Mouse (Mus musculus): Measurements from ENCODE around the gene Slc2a6.

Slc2a6 gene

DNA sequence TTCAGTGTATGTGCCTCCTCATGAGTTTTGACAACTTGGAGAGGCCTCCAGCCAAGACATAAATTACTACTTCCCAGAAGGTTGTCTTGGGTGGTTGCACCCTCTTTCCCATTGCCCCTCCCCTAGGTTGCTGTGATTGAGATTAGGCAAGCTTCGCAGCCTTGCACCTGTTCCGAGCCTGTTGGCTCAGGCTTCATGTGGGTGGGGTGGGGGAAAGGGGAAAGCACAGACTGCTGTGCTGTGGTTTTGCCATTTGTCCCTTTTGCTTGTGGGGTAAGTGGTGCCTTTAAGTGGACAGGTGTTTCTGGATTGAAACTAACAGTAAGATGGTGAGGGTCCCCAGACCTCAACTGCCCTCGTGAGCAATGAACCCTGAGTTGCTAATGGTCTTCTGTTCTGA lies 8.2 kb upstream of the Slc2a6 start:
- 74% methylated on average over 3 of the region's 3 CpGs for WGBS

DNA sequence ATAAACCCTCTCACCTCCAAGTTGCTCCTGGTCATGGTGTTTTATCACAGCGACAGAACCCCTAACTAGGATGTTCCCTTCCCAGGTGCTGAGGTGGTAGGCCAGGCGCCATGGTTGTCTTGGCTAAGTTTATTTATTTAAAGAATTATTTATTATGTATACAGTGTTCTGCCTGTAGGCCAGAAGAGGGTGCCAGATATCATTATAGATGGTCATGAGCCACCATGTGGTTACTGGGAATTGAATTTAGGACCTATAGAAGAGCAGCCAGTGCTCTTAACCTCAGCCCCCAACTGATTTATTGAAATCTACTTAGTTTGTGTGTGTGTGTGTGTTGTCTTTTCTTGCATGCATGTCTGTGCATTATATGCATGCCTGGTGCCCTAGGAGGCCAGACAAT lies 4.6 kb upstream of the Slc2a6 start:
- 81% methylated on average over 2 of the region's 2 CpGs for WGBS

DNA sequence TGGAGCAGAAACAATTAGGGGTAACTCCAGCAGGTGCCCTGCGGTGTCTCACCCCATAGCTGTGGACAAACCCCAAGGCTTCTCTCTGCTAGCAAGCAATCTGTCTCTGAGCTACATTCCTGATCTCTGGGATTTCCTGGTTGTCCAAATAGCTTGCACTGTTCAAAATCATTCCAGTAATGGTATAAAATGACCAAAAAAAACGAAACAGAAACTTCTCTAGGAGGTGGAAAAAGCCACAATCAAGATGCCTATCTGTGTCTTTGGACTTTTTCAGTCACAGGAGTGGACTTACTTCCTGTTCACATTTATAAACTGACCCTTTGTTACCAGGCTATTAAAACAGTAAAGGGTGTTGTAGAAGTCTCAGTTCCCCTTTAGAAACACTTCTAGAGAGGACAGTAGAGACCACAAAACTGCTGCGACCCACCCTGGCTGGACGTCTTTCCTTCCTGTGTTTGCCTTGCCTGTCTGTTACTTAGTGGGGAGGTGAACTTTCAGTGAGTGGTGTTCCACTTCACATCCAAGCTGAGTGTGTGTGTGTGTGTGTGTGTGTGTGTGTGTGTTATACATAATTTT lies 728 bp upstream of the Slc2a6 start:
- WGBS: 59% methylated on average over 4 of the region's 4 CpGs

DNA sequence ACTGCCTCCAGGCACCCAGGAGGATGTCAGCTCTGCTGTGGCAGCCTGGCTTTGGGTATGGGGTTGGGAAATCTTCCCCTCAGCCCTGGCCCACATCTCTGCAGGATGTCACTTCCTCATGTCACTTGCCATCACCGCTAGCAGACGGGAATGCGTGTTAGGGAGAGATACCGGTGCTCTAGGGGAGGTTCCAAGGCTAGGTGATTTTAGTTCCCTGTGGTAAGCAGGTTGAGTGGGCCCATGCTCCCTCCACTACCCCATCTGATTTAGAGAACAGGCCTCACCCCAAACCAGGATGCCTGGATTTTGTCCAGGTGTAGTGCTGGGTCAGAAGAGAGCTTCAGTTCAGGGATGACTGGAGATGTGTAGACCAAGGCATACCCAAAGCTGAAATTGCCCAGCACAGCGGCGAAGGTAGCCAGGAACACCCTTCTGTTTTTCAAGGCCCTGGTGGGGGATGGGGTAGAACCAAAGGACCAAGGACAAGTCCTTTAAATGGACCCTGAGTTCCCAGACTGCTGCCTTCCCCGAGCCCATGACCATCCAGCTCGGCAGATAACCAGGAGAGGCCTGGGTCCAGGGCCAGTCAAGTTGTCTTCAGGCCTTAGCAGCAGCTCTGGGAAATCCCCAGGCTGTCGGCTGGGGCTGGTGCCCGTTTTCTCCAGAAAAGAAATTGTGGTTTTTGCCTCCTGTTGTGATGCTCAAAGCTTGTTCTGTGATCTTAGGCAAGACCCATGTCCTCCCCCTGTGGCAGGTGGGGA lies 761 bp downstream of the Slc2a6 start:
- 46% methylated on average over 10 of the region's 10 CpGs for WGBS

DNA sequence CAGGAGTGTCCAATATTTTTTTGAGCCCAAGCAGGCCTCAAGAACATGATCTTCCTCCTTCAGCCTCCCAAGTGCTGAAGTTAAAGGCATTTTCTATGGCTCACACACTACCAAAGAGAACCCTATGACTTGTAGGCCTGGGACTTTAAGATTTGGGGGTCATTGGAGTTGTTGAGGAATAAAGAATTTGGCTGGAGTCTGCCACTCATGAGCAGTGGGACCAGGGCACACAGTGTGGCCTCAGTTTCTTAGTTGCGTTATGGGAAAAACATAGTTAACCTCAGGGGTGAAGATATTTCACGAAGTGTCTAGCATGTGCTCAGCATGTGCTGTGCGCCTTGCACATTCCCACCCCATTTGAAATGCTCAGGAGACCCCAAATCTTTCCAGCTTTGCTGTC lies 1.5 kb downstream of the Slc2a6 start:
- WGBS: 83% methylated on average over 3 of the region's 3 CpGs

DNA sequence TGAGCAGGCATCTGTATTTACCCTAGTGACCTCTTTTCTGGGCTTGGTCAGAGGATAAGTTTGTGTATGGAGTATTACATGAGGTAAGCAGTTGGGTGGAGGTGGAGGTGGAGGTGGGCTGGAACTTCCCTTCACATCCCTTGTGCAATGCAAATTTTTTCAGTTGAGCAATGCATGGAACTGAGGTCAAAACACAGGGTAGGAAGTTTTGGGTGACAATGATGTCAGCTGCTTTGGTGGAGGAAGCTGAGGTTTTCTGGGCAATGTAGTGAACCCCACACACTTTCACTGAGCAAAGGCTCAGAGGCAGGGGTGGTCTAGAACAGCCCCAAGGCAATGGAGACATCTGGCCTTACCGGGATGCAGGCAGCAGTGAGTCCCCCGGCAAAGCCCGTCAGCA lies 2.3 kb downstream of the Slc2a6 start:
- WGBS: 75% methylated on average over 3 of the region's 3 CpGs

DNA sequence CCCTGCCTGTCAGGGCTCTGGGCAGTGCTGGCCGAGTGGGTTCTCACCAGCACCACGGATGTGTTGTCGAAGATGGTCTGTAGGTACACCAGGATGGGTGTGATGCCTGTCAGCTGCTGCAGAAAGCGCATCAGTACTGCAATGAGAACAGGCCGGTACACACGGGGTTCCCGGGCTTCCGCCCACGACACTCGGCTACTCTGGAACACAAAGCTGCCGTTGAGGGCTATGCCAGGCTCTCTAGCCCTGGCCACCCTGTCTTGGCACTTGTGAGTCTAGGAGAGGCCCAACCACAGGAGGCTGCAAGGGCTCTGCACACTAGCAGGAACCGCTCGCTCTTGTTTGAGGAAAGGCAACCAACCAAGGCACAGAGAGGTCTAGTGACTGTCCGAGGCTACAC lies 3.7 kb downstream of the Slc2a6 start:
- WGBS: 49% methylated on average over 14 of the region's 14 CpGs

DNA sequence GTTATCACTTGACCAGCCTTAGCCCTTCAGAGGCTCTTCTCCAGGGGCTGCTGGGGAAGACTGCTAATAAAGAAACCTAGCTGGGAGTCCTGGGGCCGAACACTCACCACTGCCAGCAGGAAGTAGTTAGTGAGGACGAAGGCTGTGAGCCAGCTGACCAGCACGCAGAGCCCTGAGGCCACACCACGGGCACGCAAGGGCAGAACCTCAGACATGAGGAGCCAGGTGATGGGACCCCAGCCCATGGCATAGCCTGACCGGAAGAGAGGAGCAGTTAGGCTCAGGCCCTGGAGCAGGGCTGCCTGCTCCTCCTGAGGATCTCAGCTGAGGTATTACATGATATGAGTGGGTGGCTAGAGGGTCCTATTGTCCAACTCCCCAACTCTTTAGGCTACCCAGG lies 5.2 kb downstream of the Slc2a6 start:
- 63% methylated on average over 6 of the region's 6 CpGs for WGBS

DNA sequence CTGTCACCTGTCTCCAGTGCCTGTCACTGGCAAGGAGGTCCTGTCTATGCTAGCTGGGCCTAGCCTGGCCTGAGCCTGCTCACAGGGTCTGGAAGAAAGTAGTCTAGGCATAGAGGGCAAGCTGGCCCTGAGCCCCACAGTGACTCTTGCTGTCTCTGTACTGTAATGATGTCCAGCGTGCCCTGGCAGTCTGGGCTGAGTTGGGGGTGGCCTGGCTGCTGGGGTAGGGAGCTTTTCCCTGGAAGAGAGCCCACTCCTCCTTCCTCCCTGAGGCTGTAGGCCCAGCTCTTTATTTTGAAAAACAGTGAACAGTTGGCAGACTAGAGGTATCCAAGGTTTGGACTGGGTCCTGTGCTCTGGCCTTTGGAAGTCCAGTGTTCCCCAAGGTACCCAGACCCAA lies 6.7 kb downstream of the Slc2a6 start:
- 65% methylated on average over 1 of the region's 1 CpGs for WGBS

DNA sequence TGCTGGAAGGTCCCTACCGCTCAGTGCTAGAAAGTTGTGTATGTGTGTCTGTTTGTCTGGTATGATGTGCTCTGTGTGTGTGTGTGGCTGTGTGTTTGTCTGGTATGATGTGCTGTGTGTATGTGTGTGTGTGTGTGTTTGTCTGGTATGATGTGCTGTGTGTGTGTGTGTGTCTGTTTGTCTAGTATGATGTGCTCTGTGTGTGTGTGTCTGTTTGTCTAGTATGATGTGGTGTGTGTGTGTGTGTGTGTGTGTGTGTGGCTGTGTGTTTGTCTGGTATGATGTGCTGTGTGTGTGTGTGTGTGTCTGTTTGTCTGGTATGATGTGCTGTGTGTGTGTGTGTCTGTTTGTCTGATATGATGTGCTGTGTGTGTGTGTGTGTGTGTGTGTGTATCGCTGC lies 8.3 kb downstream of the Slc2a6 start:
- 80% methylated on average over 2 of the region's 2 CpGs for WGBS

DNA sequence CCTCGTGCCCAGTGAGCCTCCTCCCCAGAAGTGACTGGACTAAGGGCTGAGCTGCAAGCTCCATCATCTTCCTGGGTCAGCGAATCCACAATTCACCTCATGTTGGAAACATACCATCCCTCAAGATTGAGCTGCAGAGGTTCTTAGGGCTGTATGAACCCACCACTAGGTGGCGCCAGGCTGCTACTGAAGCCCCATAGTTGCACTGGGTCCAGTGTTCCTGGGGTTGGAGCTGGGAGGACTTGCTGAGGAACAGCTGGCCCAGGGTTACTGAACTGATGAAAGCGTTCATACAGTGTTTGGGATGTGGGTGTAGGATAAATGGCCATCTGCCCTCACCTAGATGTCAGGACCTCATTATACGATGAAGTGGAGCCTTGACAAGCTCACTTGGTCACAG lies 10.0 kb downstream of the Slc2a6 start:
- WGBS: 46% methylated on average over 5 of the region's 5 CpGs

DNA sequence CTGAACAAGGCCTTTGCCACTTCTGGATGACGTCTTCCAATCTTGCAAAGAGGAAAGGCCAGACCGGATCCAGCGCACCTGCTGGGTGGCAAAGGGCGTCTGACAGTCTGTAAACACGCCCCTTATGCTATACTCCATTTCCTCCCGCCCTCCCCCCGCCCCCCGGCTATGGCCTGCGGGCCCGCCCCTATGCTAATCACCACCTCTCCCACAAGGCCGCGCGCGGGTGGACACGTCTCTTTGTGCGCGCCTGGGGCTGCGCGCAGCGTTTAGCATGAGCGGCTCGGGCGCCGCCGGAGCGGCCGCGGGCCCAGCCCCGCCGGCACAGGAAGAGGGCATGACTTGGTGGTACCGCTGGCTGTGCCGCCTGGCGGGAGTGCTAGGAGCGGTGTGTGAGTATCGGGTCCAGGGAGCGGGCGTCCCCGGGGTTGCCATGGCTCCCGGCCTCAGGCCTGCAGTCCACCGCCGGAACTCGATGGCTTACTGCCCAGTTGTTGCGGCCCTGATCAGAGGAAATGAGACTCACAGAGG lies 18.0 kb downstream of the Slc2a6 start, which contains the start of gene Cacfd1:
Gene Cacfd1 (plus strand): TSS at position 213 of the 531 bp plus-strand sequence.
- under 1% methylated on average over 43 of the region's 43 CpGs for WGBS

DNA sequence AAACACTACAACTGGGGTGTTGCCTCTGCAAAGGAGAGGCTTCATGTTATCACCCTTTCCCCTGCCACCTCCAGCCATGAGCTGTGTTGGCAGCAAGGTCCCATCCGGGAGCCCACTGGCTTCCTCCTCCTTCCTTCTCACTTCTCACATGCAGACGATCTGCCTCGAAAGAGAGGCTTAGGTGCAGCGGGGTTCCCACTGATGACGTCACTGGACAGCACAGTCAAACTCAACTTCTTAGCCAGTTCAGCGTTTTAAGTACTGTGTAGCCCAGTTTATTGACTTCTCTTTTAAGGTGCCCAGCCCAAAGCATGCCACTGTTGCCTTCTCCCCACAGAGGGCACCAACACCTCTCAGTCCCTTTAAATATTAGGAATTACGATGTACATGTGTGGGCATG lies 20.1 kb downstream of the Slc2a6 start:
- WGBS: 52% methylated on average over 7 of the region's 7 CpGs

DNA sequence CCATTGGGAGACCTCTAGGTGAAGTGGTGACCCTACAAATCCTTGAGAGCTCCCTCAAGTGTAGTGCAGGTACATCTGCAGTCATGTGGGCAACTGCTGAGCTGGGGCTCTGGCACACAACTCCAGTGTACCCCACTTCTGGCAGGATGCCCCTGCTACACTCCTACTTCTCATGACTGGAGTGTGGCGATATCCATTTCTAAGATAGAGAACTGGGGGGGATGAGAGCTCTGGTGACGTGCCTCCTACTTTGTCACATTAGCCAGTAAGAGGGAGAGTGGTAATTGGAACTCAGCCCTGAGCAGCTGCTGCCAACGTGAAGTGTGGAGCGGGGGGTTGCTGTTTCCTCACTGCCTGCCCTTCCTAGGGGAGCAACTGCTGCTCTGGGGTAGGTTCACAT lies 21.5 kb downstream of the Slc2a6 start:
- whole genome bisulfite sequencing: 44% methylated on average over 4 of the region's 4 CpGs

DNA sequence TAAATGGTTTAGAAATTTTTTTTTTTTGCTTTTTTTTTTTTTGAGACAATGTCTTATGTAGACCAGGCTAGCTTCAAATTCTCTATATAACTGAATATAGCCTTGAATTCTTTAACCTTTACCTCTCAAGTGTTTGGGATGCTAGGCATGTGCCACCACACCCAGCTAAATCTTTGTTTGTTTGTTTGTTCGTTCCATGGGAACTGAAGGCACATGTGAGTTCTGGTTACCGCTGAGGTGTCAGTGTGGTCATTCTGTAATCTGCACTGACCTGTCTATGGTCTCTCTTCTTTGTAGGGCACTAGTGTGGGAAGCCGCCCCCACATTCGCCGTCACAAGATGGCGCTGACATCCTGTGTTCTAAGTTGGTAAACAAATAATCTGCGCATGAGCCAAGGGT lies 29.8 kb downstream of the Slc2a6 start:
- WGBS: 93% methylated on average over 7 of the region's 7 CpGs

DNA sequence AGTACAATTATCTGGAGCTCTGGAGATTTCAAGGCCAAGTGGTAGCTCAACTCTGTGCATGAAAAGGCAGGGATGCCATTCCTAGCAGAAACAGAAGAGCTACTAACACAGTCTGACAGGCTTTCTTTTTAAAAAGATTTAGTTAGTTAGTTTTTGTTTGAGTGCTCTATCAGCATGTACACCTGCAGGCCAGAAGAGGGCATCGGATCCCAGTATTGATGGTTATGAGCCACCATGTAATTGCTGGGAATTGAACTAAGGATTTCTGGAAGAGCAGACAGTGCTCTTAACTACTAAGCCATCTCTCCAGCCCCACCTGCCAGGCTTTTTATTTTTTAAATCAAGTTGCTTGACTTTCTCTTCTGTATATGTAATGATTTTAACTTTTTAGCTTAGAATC lies 30.3 kb downstream of the Slc2a6 start:
- WGBS: 77% methylated on average over 1 of the region's 1 CpGs

DNA sequence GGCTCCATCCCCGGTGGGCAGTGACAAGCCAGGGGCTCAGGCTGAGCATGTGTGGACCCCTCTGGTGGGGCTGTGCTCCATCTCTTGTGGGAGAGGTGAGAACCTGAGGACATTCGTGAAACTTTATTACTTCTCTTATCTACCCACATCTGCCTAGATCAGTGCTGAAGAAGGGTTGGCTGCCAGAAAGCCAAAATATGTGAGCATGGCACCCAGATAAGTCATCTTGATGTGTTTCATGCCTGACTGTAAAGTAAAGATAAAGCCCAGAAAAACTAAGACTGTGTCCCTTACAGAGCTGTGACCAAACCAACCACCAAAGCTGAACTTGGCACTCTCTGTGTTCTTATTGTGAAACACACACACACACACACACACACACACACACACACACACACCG lies 33.9 kb downstream of the Slc2a6 start:
- 81% methylated on average over 3 of the region's 3 CpGs for WGBS

DNA sequence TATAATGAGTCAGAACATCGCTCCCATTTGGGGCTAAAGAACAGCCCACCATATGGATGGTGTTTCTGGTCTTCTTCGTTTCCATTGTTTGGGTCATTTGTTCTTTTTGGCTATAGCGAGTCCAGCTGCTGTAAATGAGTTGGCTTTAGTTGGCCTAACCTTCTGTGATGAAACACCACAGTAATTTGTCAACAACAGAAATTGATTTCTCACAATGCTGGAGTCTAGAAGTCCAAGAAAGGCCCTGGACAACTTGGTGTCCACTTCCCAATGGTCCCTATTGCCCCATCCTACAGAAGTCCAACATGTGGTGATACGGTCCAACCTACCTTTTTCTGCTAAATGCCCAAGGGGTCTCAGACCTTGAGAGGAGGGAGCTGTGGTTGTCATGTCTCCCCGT lies 43.2 kb downstream of the Slc2a6 start:
- WGBS: 89% methylated on average over 5 of the region's 5 CpGs

DNA sequence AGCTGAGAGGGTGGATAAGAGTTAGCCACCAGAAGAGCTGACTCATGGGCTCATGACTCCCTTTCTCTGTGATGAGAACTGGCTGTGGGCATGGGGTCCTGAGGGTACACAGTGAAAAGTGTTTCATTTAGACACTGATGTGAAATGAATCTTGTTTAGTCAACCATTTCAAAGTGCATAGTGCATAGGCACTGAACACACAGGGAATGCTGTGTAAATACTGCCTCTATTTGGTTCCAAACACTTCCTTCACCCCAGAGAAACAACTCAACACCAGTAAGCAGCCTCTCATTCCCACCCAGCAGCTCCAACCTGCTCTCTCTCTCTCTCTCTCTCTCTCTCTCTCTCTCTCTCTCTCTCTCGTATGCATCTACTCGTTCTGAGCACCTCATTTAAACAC lies 43.6 kb downstream of the Slc2a6 start:
- WGBS: 60% methylated on average over 2 of the region's 2 CpGs

DNA sequence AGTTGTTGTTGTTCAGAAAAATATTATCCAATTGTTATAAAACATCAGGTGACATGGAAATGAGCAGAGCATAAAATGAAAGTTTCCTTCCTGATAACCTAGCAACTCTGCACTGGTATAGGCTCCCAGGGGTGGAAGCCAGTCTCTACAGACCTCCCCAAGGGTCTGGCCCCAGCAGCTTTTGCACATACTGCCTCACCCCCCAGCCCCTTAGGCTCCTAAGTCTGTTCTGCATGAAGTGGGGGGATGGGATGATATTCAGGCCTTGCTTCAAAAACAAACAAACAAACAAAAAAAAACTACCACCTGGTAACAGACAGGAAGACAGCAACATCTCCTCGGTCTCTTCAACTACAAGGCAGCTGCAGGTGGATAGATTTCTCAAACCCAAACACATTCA lies 47.4 kb downstream of the Slc2a6 start:
- 86% methylated on average over 1 of the region's 1 CpGs for WGBS

DNA sequence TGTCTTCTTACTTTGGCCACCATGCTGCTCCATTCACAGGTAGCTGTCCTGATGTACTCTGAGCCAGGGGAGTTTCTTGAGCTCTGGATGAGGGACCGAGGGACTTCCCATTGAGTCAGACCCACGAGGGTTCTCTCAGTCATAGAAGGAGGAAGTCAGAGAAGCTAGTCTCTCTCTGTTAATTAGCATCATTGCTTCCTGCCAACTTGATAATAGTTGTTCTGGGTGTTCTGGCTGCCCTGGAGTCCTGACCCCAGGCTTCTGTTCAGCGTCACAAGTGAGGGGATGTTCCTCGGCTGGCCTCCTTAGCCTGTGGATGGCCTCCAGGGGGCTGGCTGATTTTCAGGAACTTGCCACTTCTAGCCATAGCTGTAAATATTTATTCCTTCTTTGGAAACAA lies 53.8 kb downstream of the Slc2a6 start:
- 48% methylated on average over 4 of the region's 4 CpGs for WGBS

DNA sequence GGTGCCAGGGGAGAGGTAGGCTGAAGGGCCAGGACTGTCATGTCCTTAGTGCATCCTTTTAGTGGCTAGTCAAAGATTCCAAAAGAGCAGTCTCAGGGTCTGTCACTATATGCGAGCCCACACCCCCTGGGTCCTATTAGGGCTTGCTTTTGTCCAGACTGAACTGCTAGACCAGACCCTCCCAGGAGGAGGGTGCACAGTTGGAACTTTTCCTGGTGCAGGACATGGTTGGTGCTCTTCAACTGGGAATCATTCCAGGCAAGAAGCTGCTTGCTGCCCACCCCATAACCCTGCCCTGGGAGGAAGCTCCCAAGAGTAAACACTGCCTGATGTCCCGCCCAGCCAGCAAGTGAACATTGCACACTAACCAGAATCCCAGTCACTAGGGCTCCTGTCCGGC lies 54.7 kb downstream of the Slc2a6 start, which contains the start of gene Adamts13:
Gene Adamts13 (plus strand): TSS at position 301 of the 400 bp plus-strand sequence.
- 64% methylated on average over 3 of the region's 3 CpGs for WGBS

Data from cerebral cortex, adult 2 months (tissue).